Mouse (Mus musculus) limb, embryonic 11.5 days (tissue): ENCODE results near the gene Clgn. TPM values are rescaled to one million over a fixed set of nuclear protein-coding genes. Genes with fewer than 3 reads are reported as not detected.
A peak's percentile ranks its signal among the peaks of the same experiment; 100 is the strongest.
"Not testable (repeated sequence)": the region's sequence is repeated elsewhere in the genome, so short reads cannot be mapped to it uniquely, and the experiment has no call there.

Source experiments
- ATAC-seq: fragments of 200-750 bp; cut with Nextera tagmentation; 2 replicates; pipeline ENCODE4 v1.8.0; 2017; ENCODE audit warnings: low read depth; ENCODE audit not compliant: insufficient number of reproducible peaks, low FRiP score, low TSS enrichment
- DNase-seq: peaks from one replicate; pipeline ENCODE4 v3.0.0-alpha.2; 2015; ENCODE audit warnings: low spot score
- H3K27ac ChIP-seq: fragments of 300-500 bp; sonication (generic); replicated peaks from 2 replicates; pipeline ENCODE4 v1.5.1; 2014; ENCODE audit warnings: low read depth, mild to moderate bottlenecking, low read length
- H3K27me3 ChIP-seq: fragments of 300-500 bp; sonication (generic); 2 replicates; pipeline ENCODE4 v1.6.1; 2014; ENCODE audit warnings: mild to moderate bottlenecking, low read length, mixed read lengths; ENCODE audit not compliant: control insufficient read depth, insufficient read depth
- H3K36me3 ChIP-seq: fragments of 300-500 bp; sonication (generic); 2 replicates; pipeline ENCODE4 v1.6.1; 2014; ENCODE audit warnings: mild to moderate bottlenecking, low read length, moderate library complexity, mixed read lengths; ENCODE audit not compliant: control insufficient read depth, insufficient read depth
- H3K4me1 ChIP-seq: fragments of 300-500 bp; sonication (generic); 2 replicates; pipeline ENCODE4 v1.6.1; 2014; ENCODE audit warnings: low read length, mixed read lengths; ENCODE audit not compliant: control insufficient read depth, insufficient read depth
- H3K4me2 ChIP-seq: fragments of 300-500 bp; sonication (generic); 2 replicates; pipeline ENCODE4 v1.6.1; 2014; ENCODE audit warnings: low read depth, mild to moderate bottlenecking, moderate library complexity; ENCODE audit not compliant: severe bottlenecking
- H3K4me3 ChIP-seq: fragments of 300-500 bp; sonication (generic); 2 replicates; pipeline ENCODE4 v1.5.1; 2014; ENCODE audit warnings: low read depth, low read length
- H3K9ac ChIP-seq: fragments of 300-500 bp; sonication (generic); 2 replicates; pipeline ENCODE4 v1.6.1; 2014; ENCODE audit warnings: mild to moderate bottlenecking, low read length
- H3K9me3 ChIP-seq: fragments of 300-500 bp; sonication (generic); 2 replicates; pipeline ENCODE4 v1.6.1; 2016; ENCODE audit warnings: low read length; ENCODE audit not compliant: control insufficient read depth
- WGBS: fragments of 180-500 bp; shearing (Covaris S2); extraction: QIAGEN DNeasy Blood & Tissue Kit; methylation state at CpG from one replicate; pipeline ENCODE4 v1.1.7; 2014; 5-methylcytosine and 5-hydroxymethylcytosine counted together
- polyA plus RNA-seq: library from polyadenylated mRNA; unstranded; fragments of >200 nt; fragmentation: Nextera tagmentation; extraction: Ambion mirVana; gene quantifications from 2 replicates; pipeline ENCODE4 v1.2.1, GENCODE M21; 2014

The Clgn gene
- polyA plus RNA-seq, 1 experiment from 2014 or later = 2.7 TPM

GRCm38 (mm10) chr8:83426949-83427348 lies 37.3 kb downstream of the Clgn start:
- DNase-seq = no peak
- 85% methylated on average over 7 of the region's 7 CpGs for WGBS

DNA sequence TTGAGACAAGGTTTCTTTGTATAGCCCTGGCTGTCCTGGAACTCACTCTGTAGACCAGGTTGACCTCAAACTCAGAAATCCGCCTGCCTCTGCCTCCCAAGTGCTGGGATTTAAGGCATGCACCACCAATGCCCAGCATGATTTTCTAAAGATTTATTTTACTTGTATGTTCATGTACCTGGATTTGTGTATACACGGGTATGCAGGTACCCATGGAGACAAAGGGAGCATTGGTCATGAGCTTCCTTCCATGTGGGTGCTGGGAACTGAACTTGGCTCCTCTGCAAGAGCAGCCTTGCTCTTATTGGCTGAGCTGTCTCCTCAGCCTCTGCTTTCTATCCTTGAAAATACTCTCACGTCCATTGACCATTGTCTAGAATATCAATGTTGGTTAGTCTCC lies 39.0 kb downstream of the Clgn start:
- not testable (repeated sequence) for H3K4me3 ChIP-seq, H3K36me3 ChIP-seq, H3K4me2 ChIP-seq, H3K4me1 ChIP-seq, H3K9me3 ChIP-seq, H3K27me3 ChIP-seq, H3K27ac ChIP-seq, DNase-seq, H3K9ac ChIP-seq, ATAC-seq
- WGBS = 85% methylated on average over 3 of the region's 3 CpGs

More at GRCm38 (mm10) chr8:83426949-83427348, 37.3 kb downstream of the Clgn start:
- ATAC-seq = no peak
- Histone ChIP-seq H3K4me3 (no peak overlapping the region), H3K4me1 (no peaks in the 10 kb centered on the region), H3K27ac (no peak overlapping the region), H3K36me3 (no peaks in the 10 kb centered on the region), H3K4me2 (no peak overlapping the region), H3K9me3 (no peaks in the 10 kb centered on the region), H3K9ac (no peak overlapping the region), H3K27me3 (no peaks in the 10 kb centered on the region)

- H3K9me3 ChIP-seq = no peaks in the 10 kb centered on the region
- H3K4me2 ChIP-seq = no peak overlapping the region
- DNase-seq (no peak), ATAC-seq (no peak)
- WGBS = 58% methylated on average over 4 of the region's 4 CpGs
- H3K4me1 ChIP-seq = no peaks in the 10 kb centered on the region
- H3K9ac ChIP-seq = no peak overlapping the region
- H3K4me3 ChIP-seq = no peak overlapping the region
- no peak overlapping the region for H3K27ac ChIP-seq
- peaks cover 2% of the 10 kb centered on the region; the same call in 1 of the 2 replicates for H3K36me3 ChIP-seq
- H3K27me3 ChIP-seq = no peaks in the 10 kb centered on the region
These were observed 39.4 kb downstream of the Clgn start for GRCm38 (mm10) chr8:83429071-83429524.

DNA sequence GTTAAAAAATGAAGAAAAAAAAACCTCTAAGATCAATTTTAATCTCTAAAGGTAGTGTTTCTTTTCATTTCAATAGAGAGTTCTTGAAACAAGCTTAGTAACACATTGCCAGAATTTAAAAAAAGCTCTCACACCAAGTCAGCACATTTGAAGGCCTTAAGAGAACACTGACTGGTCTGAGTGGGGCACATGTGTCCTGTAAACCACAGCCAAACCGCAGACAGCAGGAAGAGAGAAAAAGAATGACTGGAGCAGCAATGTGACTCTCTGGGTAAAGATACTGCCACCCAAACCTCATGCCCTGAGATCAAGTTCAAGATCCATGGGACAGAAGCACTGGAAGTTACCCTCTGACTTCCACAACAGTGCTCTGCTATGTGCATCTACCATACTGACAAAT lies 47.4 kb downstream of the Clgn start:
- 0 out of 2 replicates have a peak, but pooled peaks cover 2% of the 10 kb centered on the region for H3K4me1 ChIP-seq
- H3K9me3 ChIP-seq = no peaks in the 10 kb centered on the region
- WGBS = 92% methylated on average over 1 of the region's 1 CpGs
- H3K27me3 ChIP-seq = no peaks in the 10 kb centered on the region
- no peak overlapping the region for H3K4me3 ChIP-seq
- no peak for DNase-seq
- peaks cover 2% of the 10 kb centered on the region for H3K36me3 ChIP-seq
- H3K27ac ChIP-seq = no peak overlapping the region
- no peak for ATAC-seq
- no peak overlapping the region for H3K9ac ChIP-seq
- no peak overlapping the region for H3K4me2 ChIP-seq

DNA sequence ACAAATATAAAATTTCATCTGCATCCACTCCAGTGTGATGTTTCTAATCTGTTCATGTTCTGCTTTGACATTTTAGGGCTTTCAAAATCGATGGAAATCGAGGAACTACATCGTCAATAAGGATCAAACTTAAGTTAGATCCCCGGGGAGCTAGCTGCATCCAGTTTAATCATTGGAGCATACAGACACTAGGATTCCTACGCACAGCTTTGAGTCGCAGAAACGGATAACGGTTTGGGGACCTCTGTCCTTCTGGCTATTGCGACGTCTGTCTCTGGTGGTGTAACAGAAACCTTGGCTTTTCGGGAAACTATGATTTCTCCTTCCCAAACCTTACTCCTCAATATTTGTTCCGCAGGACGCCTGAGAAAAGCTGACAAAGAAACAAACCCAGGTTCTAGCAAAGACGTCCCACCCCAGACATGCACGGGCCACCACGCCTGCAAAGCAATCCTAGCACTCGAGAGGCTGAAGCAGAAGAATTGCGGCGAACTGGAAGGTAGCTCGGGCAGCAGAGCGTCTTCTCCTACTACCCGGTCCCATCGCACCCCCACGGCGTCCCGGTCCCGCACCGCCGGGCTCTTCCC lies 52.1 kb downstream of the Clgn start:
- H3K4me2 ChIP-seq = peak overlapping the region; percentile 65
- peak overlapping the region; percentile 92 for H3K9ac ChIP-seq
- H3K4me1 ChIP-seq = 0 out of 2 replicates have a peak, but pooled peaks cover 2% of the 10 kb centered on the region
- 1% methylated on average over 29 of the region's 29 CpGs for WGBS
- no peak for DNase-seq
- H3K27ac ChIP-seq = peak overlapping the region; percentile 70; the same call in 1 of the 2 replicates
- ATAC-seq = no peak
- H3K9me3 ChIP-seq = no peaks in the 10 kb centered on the region
- H3K4me3 ChIP-seq = peak overlapping the region; percentile 91
- no peaks in the 10 kb centered on the region for H3K27me3 ChIP-seq
- H3K36me3 ChIP-seq = no peaks in the 10 kb centered on the region

DNA sequence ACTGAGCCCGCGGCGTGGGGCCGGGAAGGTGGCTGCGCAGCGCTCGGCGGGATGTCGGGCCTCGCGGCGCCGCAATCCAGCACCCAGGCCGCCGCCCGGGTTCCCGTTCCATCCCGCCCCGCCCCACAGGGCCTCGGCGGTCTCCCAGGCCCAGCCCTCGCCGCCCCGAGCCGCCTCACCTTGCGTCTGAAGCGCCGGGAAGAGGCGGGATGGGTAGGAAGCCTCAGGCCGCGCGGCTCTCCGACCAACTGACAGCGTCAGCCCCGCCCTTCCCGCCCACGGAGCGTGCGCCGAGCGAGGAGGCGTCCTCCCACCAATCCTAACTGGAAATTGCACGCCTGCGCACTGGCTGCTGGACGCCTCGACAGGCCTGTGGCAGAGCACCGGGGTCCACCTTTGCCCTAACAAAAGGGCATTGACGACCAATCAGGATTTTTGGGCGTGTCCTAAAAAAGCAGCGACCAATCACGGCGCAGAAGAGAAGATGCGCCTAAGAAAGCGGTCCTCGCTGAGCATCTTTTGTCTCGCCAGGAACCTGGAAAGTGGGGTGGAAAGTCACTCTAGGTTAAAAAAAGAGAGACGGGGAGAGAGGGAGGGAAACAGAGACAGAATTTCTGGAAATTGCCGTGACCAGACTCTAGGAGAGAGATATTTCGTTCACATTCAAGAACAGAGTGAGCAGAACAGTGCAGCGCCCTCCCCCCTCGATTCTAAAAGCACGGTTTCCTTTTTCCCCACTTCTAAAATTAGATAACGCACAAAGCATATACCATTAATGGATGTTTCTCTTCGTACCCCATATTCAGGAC lies 52.8 kb downstream of the Clgn start:
- H3K9me3 ChIP-seq = no peaks in the 10 kb centered on the region
- peak; percentile 98 for DNase-seq
- under 1% methylated on average over 42 of the region's 64 CpGs for WGBS

GRCm38 (mm10) chr8:83443052-83443400 lies 53.4 kb downstream of the Clgn start:
- Histone ChIP-seq H3K27ac (0 out of 2 replicates have a peak overlapping the region, but pooled peaks have one; percentile 76), H3K27me3 (no peaks in the 10 kb centered on the region), H3K4me2 (peak overlapping the region; percentile 65), H3K9ac (peak overlapping the region; percentile 63), H3K4me1 (0 out of 2 replicates have a peak, but pooled peaks cover 2% of the 10 kb centered on the region), H3K9me3 (no peaks in the 10 kb centered on the region), H3K36me3 (no peaks in the 10 kb centered on the region), H3K4me3 (peak overlapping the region; percentile 91)
- WGBS = 34% methylated on average over 5 of the region's 5 CpGs
- DNase-seq = no peak
- ATAC-seq = no peak

More for the DNA sequence above, 52.8 kb downstream of the Clgn start:
- Histone ChIP-seq H3K27me3 (no peaks in the 10 kb centered on the region), H3K9ac (peak overlapping the region; percentile 92), H3K4me3 (peak overlapping the region; percentile 91), H3K27ac (peak overlapping the region; percentile 76), H3K36me3 (no peaks in the 10 kb centered on the region), H3K4me2 (peak overlapping the region; percentile 65), H3K4me1 (0 out of 2 replicates have a peak, but pooled peaks cover 2% of the 10 kb centered on the region)
- ATAC-seq = peak; percentile 100

- DNase-seq = peak; percentile 50
- WGBS = 83% methylated on average over 1 of the region's 1 CpGs
These were observed 60.3 kb downstream of the Clgn start for GRCm38 (mm10) chr8:83449960-83450359.

More at GRCm38 (mm10) chr8:83449960-83450359, 60.3 kb downstream of the Clgn start:
- Histone ChIP-seq H3K36me3 (no peaks in the 10 kb centered on the region), H3K9me3 (no peaks in the 10 kb centered on the region), H3K4me2 (no peak overlapping the region), H3K27me3 (no peaks in the 10 kb centered on the region), H3K4me1 (no peaks in the 10 kb centered on the region), H3K4me3 (no peak overlapping the region), H3K27ac (no peak overlapping the region), H3K9ac (no peak overlapping the region)
- ATAC-seq = no peak
